Mouse (Mus musculus): ENCODE results near the gene Pdhx.

DNA sequence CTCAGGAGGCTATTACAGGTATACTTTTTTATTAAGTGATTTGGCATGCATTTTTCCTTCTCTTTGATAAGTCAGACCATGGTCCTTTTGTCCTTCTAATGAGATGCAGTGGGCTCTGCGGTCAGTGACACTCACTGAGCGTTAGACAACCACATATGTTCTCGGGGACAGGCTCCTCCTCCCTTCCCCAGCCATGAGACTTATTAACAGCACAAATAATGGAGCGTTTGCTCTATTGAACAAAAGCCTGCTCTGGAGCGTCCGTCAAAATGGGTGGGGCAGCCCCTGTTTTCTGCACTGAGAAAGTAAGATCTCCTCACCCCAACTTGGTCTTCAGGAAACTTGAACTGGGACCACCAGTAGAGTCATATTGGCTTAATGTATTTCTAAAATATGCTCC, 16.2 kb upstream of the Pdhx start:
- no peak for TF ChIP-seq CTCF (IDR thresholded peaks at IDR 0.05; ENCODE audit: low read depth, low read length)
- no peak for TF ChIP-seq POLR2AphosphoS5 (IDR thresholded peaks at IDR 0.05; ENCODE audit: insufficient replicate concordance, low read depth, low read length)
